In genomic region chr16:32712202-32712601, GRCm38 (mm10) we compare ENCODE assay signal across 31 mouse cellular contexts. TPM values are rescaled to one million over a fixed set of nuclear protein-coding genes. Genes with fewer than 3 reads are reported as not detected.
DNase-seq lines count a peak whose midpoint lies in the region; ATAC-seq and TF ChIP-seq lines count a peak whose summit lies in the region.
"Had no signal": no experiment of that assay in that cellular context is flagged by ENCODE, and none has a peak within 500 bp of the region (broad histone marks: within the 10 kb centered on the region; RNA-seq: fewer than 3 reads in every experiment).

No protein-coding gene starts in this region.

- DNase-seq in gastrocnemius, adult 2 months = no peak
- no peak for DNase-seq in gastrocnemius, adult 18-20 months (ENCODE audit: low spot score)
- DNase-seq in hindbrain, embryonic 10.5 days (ENCODE audit: low spot score) = no peak
- DNase-seq in ES-E14 (ENCODE audit: low read depth, low spot score) (no peak), adipocyte (ENCODE audit: low spot score) (no peak)
- no peak for DNase-seq in adrenal gland, postnatal 10 days
- DNase-seq: adrenal gland, adult 2 months; adrenal gland, postnatal 14 days; B cell, adult 2 months; cerebellum, adult 11 months; cerebellum, adult 18-20 months; cerebellum, adult 8-10 months; cerebellum, adult 9-11 months; cerebellum, postnatal 14 days; cerebellum, postnatal 36 days; embryo, embryonic 11 days had no signal

- WGBS in hindbrain, embryonic 10.5 days = 92% methylated on average over 11 of the region's 11 CpGs
- 89% methylated on average over 11 of the region's 11 CpGs for WGBS in hindbrain, embryonic 12.5 days

- peaks cover 39% of the 10 kb centered on the region for H3K4me1 ChIP-seq in hindbrain, embryonic 10.5 days (replicated peaks)
- peaks cover 5% of the 10 kb centered on the region; the same call in 1 of the 2 replicates for H3K4me1 ChIP-seq in hindbrain, embryonic 12.5 days
- H3K4me1 ChIP-seq in E14TG2a.4 (replicated peaks; ENCODE audit: low read depth, low read length) = peaks cover 48% of the 10 kb centered on the region
- H3K4me1 ChIP-seq in ES-E14 (ENCODE audit: control insufficient read depth in 2 of 2, insufficient read depth in 2 of 2, low read length in 2 of 2, poor library complexity in 1 of 2) = peaks cover 2 to 7% of the 10 kb centered on the region in 2 experiments; a peak in 3 of 4 replicates

- no peak for ATAC-seq in hindbrain, embryonic 12.5 days (ENCODE audit: low FRiP score)
- ATAC-seq: activated CD4-positive, CD25-positive, alpha-beta regulatory T cell, adult 4 months; CD4-positive, CD25-positive, alpha-beta regulatory T cell, adult 4 months; forebrain, embryonic 14.5 days; forebrain, embryonic 16.5 days had no signal

- H3K4me3 ChIP-seq in gastrocnemius, adult 2 months = no peak overlapping the region
- no peak overlapping the region for H3K4me3 ChIP-seq in hindbrain, embryonic 10.5 days
- no peak overlapping the region for H3K4me3 ChIP-seq in hindbrain, embryonic 12.5 days
- H3K4me3 ChIP-seq in E14TG2a.4 (replicated peaks; ENCODE audit: low read length) (0 out of 2 replicates have a peak overlapping the region, but pooled peaks have one; percentile 20), ES-E14 (ENCODE audit: insufficient read depth in 1 of 2, low read depth in 1 of 2, low read length in 2 of 2, poor library complexity in 1 of 2, severe bottlenecking in 1 of 2) (peak overlapping the region; percentile 15 to 27; a peak in 1 of 4 replicates)
- H3K4me3 ChIP-seq: embryonic facial prominence, embryonic 13.5 days; embryonic facial prominence, embryonic 15.5 days; erythroblast, embryonic 14.5 days; forebrain, embryonic 10.5 days; forebrain, embryonic 12.5 days had no signal

- H3K36me3 ChIP-seq in hindbrain, embryonic 10.5 days = no peaks in the 10 kb centered on the region
- H3K36me3 ChIP-seq in hindbrain, embryonic 12.5 days = no peaks in the 10 kb centered on the region
- H3K36me3 ChIP-seq in E14TG2a.4 (ENCODE audit: insufficient read depth, low read length) (no peaks in the 10 kb centered on the region), ES-E14 (ENCODE audit: control insufficient read depth, insufficient read depth, low read length, poor library complexity, severe bottlenecking) (no peaks in the 10 kb centered on the region)
- H3K36me3 ChIP-seq: embryonic facial prominence, embryonic 13.5 days; embryonic facial prominence, embryonic 15.5 days; forebrain, embryonic 10.5 days; forebrain, embryonic 12.5 days had no signal

- in situ Hi-C loops in ES-E14 (cut with MboI; ENCODE audit: low sequenced_read_pairs in 2 of 2, unreplicated experiment in 2 of 2) = no loop called here

- no peak for TF ChIP-seq CTCF in gastrocnemius, adult 2 months (IDR thresholded peaks at IDR 0.05)
- no peak for TF ChIP-seq CTCF in E14TG2a.4 (conservative IDR thresholded peaks at IDR 0.05; ENCODE audit: low read length)

- peak overlapping the region; percentile 38; the same call in 1 of the 2 replicates for H3K27ac ChIP-seq in gastrocnemius, adult 2 months
- peak overlapping the region; percentile 45; the same call in 1 of the 2 replicates for H3K27ac ChIP-seq in hindbrain, embryonic 10.5 days
- no peak overlapping the region for H3K27ac ChIP-seq in hindbrain, embryonic 12.5 days
- no peak overlapping the region for H3K27ac ChIP-seq in ES-E14 (ENCODE audit: insufficient read depth, low read depth, low read length, poor library complexity, severe bottlenecking)
- H3K27ac ChIP-seq: embryonic facial prominence, embryonic 13.5 days; embryonic facial prominence, embryonic 15.5 days; forebrain, embryonic 10.5 days; forebrain, embryonic 12.5 days had no signal

- no peak overlapping the region for H3K9ac ChIP-seq in hindbrain, embryonic 12.5 days
- peak overlapping the region; percentile 36; the same call in 1 of the 2 replicates for H3K9ac ChIP-seq in ES-E14 (ENCODE audit: insufficient read depth, low read depth, low read length, poor library complexity, severe bottlenecking)
- H3K9ac ChIP-seq: embryonic facial prominence, embryonic 13.5 days; embryonic facial prominence, embryonic 15.5 days; forebrain, embryonic 12.5 days had no signal

- intact Hi-C loops in gastrocnemius, adult 2 months (cut with DNase I) = no loop called here

- H3K9me3 ChIP-seq in hindbrain, embryonic 10.5 days = no peaks in the 10 kb centered on the region
- H3K9me3 ChIP-seq in hindbrain, embryonic 12.5 days (replicated peaks) = no peaks in the 10 kb centered on the region
- H3K9me3 ChIP-seq in E14TG2a.4 (ENCODE audit: low read length) (no peaks in the 10 kb centered on the region), ES-E14 (ENCODE audit: control insufficient read depth, insufficient read depth, low read depth, low read length) (no peaks in the 10 kb centered on the region)
- H3K9me3 ChIP-seq: embryonic facial prominence, embryonic 13.5 days; embryonic facial prominence, embryonic 15.5 days; forebrain, embryonic 10.5 days; forebrain, embryonic 12.5 days had no signal

- H3K4me2 ChIP-seq in hindbrain, embryonic 12.5 days (replicated peaks) = no peak overlapping the region
- H3K4me2 ChIP-seq: embryonic facial prominence, embryonic 13.5 days; embryonic facial prominence, embryonic 15.5 days; forebrain, embryonic 12.5 days had no signal

- H3K27me3 ChIP-seq in hindbrain, embryonic 10.5 days (ENCODE audit: insufficient read depth, poor library complexity, severe bottlenecking) = peaks cover 7% of the 10 kb centered on the region; the same call in 1 of the 2 replicates
- no peaks in the 10 kb centered on the region for H3K27me3 ChIP-seq in hindbrain, embryonic 12.5 days
- 0 out of 2 replicates have a peak, but pooled peaks cover 9% of the 10 kb centered on the region for H3K27me3 ChIP-seq in E14TG2a.4 (ENCODE audit: insufficient read depth, low read length)
- H3K27me3 ChIP-seq: CH12.LX; embryonic facial prominence, embryonic 13.5 days; embryonic facial prominence, embryonic 15.5 days; forebrain, embryonic 12.5 days had no signal

TF ChIP-seq in ES-E14, 5 proteins besides CTCF, POLR2A, EP300 and RAD21:
- TF ChIP-seq MAFK (IDR thresholded peaks at IDR 0.05; ENCODE audit: insufficient read depth, low read depth, low read length) (no peak), ZNF384 (IDR thresholded peaks at IDR 0.05; ENCODE audit: low read depth, low read length) (no peak), HCFC1 (IDR thresholded peaks at IDR 0.05; ENCODE audit: borderline replicate concordance, insufficient read depth, low read length) (no peak), ZC3H11A (IDR thresholded peaks at IDR 0.05; ENCODE audit: borderline replicate concordance, low read depth, low read length) (no peak), CHD2 (IDR thresholded peaks at IDR 0.05; ENCODE audit: low read depth, low read length) (no peak)

RNA-seq across cellular contexts. Expression of gene Muc4, which starts 23.5 kb away (rescaled TPM):
- total RNA-seq in gastrocnemius, adult 2 months (2021) = under 1 TPM in 1 of 2 experiments, not detected in 1; 0.22 TPM
- total RNA-seq in gastrocnemius, adult 18-20 months (2021) = under 1 TPM; 0.02 to 0.41 TPM
- 0.56 and 0.63 TPM in 2 replicates for polyA plus RNA-seq in hindbrain, embryonic 10.5 days (2016; fragmentation: Nextera tagmentation; extraction: Ambion mirVana)
- polyA plus RNA-seq in hindbrain, embryonic 12.5 days (2016; fragmentation: Nextera tagmentation; extraction: Ambion mirVana) = 0.27 and 0.35 TPM in 2 replicates
- total RNA-seq in ES-E14 (2012; rRNA removed) = 0.11 and 0.13 TPM in 2 replicates
- under 1 TPM; 0.12 to 0.27 TPM for total RNA-seq in adrenal gland, postnatal 10 days (2021)
- total RNA-seq: adrenal gland, adult 2 months; adrenal gland, postnatal 14 days; common myeloid progenitor, adult 5-6 weeks; MEL had no signal
- polyA plus RNA-seq: activated CD4-positive, CD25-positive, alpha-beta regulatory T cell, adult 4 months; adrenal gland, adult 2 months; CD4-positive, CD25-positive, alpha-beta regulatory T cell, adult 4 months; embryonic facial prominence, embryonic 11.5 days; erythroblast, embryonic 14.5 days; forebrain, embryonic 14.5 days; forebrain, embryonic 16.5 days had no signal

Comparison
In these comparisons a context has a peak if more than half of its experiments do, and no peak if none do; other contexts are left out.
1. H3K27ac ChIP-seq: peak in gastrocnemius, adult 2 months (single experiment) and hindbrain, embryonic 10.5 days (single experiment); none in hindbrain, embryonic 12.5 days (single experiment) and ES-E14 (single experiment).
2. H3K4me3 ChIP-seq: peak in E14TG2a.4 (single experiment) and ES-E14 (2 of 2); none in gastrocnemius, adult 2 months (single experiment), hindbrain, embryonic 10.5 days (single experiment) and hindbrain, embryonic 12.5 days (single experiment).